9 mouse cellular contexts compared by ENCODE assay signal in the genomic region with DNA sequence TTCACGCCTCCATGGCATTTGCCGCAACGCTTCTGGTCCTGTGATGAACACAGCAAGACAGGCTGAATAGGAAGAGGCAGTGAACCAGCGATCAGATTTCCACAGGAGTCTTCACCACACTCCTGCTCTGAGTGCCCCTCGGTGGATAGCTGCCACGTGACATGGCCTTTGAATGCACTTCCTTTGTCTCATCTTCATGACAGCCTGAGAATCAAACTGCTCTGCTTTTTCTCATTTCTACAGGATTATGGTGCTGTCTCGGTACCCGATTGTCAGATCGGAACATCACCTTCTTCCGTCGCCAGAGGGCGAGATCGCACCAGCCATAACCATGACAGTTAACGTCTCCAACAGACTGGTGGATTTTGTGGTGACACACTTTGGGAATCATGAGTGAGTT. TPM values are rescaled to one million over a fixed set of nuclear protein-coding genes. Genes with fewer than 3 reads are reported as not detected.
DNase-seq lines count a peak whose midpoint lies in the region; ATAC-seq lines count a peak whose summit lies in the region.
"Had no signal": no experiment of that assay in that cellular context is flagged by ENCODE, and none has a peak within 500 bp of the region (broad histone marks: within the 10 kb centered on the region; RNA-seq: fewer than 3 reads in every experiment).

No protein-coding gene starts in this region.

- H3K27me3 ChIP-seq in liver, embryonic 12.5 days (replicated peaks) = no peaks in the 10 kb centered on the region
- no peaks in the 10 kb centered on the region for H3K27me3 ChIP-seq in limb, embryonic 10.5 days (ENCODE audit: low read depth, poor library complexity, severe bottlenecking)
- H3K27me3 ChIP-seq: stomach, embryonic 15.5 days had no signal

- H3K27ac ChIP-seq in liver, embryonic 12.5 days = no peak overlapping the region
- H3K27ac ChIP-seq in limb, embryonic 10.5 days = no peak overlapping the region
- H3K27ac ChIP-seq: stomach, embryonic 15.5 days had no signal

- peak; percentile 56 for DNase-seq in liver
- DNase-seq in gastrocnemius, postnatal 14 days = peak; percentile 63
- peak; percentile 82 for DNase-seq in kidney, adult 18-20 months
- DNase-seq in limb, embryonic 10.5 days (ENCODE audit: low spot score) = peak; percentile 74
- DNase-seq in naive thymus-derived CD4-positive, alpha-beta T cell, adult 2 months (ENCODE audit: low read depth) = peak; percentile 50
- DNase-seq in telencephalon, adult 2 months (ENCODE audit: low read depth, low spot score) = peak; percentile 59

- no peaks in the 10 kb centered on the region for H3K9me3 ChIP-seq in liver, embryonic 12.5 days (replicated peaks)
- no peaks in the 10 kb centered on the region for H3K9me3 ChIP-seq in limb, embryonic 10.5 days (replicated peaks)
- H3K9me3 ChIP-seq: stomach, embryonic 15.5 days had no signal

- H3K4me2 ChIP-seq in liver, embryonic 12.5 days = no peak overlapping the region
- H3K4me2 ChIP-seq: stomach, embryonic 15.5 days had no signal

- H3K36me3 ChIP-seq in liver, embryonic 12.5 days = no peaks in the 10 kb centered on the region
- no peaks in the 10 kb centered on the region for H3K36me3 ChIP-seq in limb, embryonic 10.5 days
- H3K36me3 ChIP-seq: stomach, embryonic 15.5 days had no signal

- no peak overlapping the region for H3K9ac ChIP-seq in liver, embryonic 12.5 days
- H3K9ac ChIP-seq: stomach, embryonic 15.5 days had no signal

- ATAC-seq in liver, embryonic 12.5 days = no peak
- peak; percentile 87 for ATAC-seq in common myeloid progenitor, adult 5-6 weeks (replicated peaks; ENCODE audit: low read depth, poor library complexity, severe bottlenecking)

- H3K4me3 ChIP-seq in liver, embryonic 12.5 days = no peak overlapping the region
- H3K4me3 ChIP-seq in limb, embryonic 10.5 days = no peak overlapping the region
- H3K4me3 ChIP-seq: stomach, embryonic 15.5 days had no signal

- intact Hi-C loops in gastrocnemius, postnatal 14 days (cut with DNase I; ENCODE audit: low total_unique reads) = loop anchor here (2.0 kb wide), 1 partner anchor 203 kb away; no protein-coding TSS in a partner anchor

- H3K4me1 ChIP-seq in liver, embryonic 12.5 days = no peaks in the 10 kb centered on the region
- H3K4me1 ChIP-seq in limb, embryonic 10.5 days = no peaks in the 10 kb centered on the region
- H3K4me1 ChIP-seq: stomach, embryonic 15.5 days had no signal

- 20% methylated on average over 14 of the region's 14 CpGs for WGBS in liver, embryonic 12.5 days (ENCODE audit: insufficient replicate concordance)
- 26% methylated on average over 14 of the region's 14 CpGs for WGBS in limb, embryonic 10.5 days

RNA-seq across cellular contexts. Expression of a gene that starts 25.7 kb away (rescaled TPM):
- not detected in 2 replicates for polyA plus RNA-seq in liver, embryonic 12.5 days (2016; fragmentation: Nextera tagmentation; extraction: Ambion mirVana)
- not detected in 2 replicates for total RNA-seq in common myeloid progenitor, adult 5-6 weeks (2017)
- total RNA-seq in gastrocnemius, postnatal 14 days (2021) = not detected
- polyA plus RNA-seq in limb, embryonic 10.5 days (2016; fragmentation: Nextera tagmentation; extraction: Ambion mirVana) = not detected in 2 replicates

RNA-seq across cellular contexts. Expression of a gene that starts 49.2 kb away (rescaled TPM):
- polyA plus RNA-seq in liver, embryonic 12.5 days (2016; fragmentation: Nextera tagmentation; extraction: Ambion mirVana) = 5.5 and 6.4 TPM in 2 replicates
- 3.3 and 5.4 TPM in 2 replicates for total RNA-seq in common myeloid progenitor, adult 5-6 weeks (2017)
- 10 to 100 TPM in 1 of 2 experiments, 1 to 10 TPM in 1; 8.1 to 12.0 TPM for total RNA-seq in gastrocnemius, postnatal 14 days (2021)
- polyA plus RNA-seq in limb, embryonic 10.5 days (2016; fragmentation: Nextera tagmentation; extraction: Ambion mirVana) = 43.8 and 44.0 TPM in 2 replicates
